Mouse (Mus musculus): ENCODE results near the gene D930048N14Rik.

DNA sequence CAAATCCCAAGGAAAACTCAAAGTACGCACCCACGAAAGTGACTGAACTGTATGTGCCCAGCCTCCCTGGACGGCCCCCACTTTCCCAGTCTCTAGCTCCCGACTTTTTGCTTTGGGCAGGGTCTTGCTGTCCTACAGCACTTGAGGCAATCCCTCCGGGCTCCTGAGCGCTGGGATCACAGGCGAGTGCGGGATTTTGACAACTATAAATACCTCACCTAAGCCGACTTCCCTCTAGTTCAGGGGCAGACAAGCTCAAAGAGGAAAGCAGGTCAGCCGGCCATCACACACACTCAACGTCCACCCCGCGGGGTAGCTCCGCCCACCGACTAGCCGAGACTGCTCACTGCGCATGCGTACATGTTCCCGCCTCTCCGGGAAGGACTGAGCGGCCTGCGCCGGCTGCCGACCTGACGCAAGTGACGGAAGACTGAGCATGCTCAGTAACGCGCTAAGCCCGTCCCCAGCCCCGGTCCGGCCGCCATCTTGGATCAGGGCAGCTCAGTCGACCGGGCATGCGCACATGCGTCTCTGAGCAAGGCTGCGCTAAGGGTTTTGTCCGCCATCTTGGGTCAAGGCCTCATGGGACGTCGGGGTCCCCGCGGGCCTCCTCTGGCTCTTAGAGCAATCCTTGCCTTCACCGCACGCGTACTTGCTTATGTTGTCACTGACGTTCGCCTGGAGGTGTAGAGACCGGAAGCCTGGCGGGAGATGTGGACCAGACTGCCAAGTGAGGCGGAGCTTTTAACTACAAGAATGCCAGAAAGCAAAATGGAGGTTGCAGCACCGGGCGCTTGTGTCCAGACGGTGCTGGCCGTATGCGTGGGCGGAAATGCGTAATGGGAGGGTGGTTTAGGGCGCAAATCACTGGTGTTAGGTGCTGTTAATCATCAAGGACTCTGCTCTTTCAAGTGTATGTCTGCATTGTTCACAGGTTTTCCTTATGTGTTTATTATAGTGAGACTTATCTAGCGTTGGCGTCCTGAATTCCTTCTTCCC lies 37.9 kb downstream of the D930048N14Rik start, which contains the start of gene 0610009B22Rik:
- no peak for TF ChIP-seq CTCF (IDR thresholded peaks at IDR 0.05; ENCODE audit: low read depth)
- TF ChIP-seq EP300 (IDR thresholded peaks at IDR 0.05; ENCODE audit: low read depth), result no peak

Data from heart, postnatal 0 days (tissue).